Mouse (Mus musculus) monocyte, adult 5-6 weeks (primary cell): ENCODE measurements around the gene Cntrob. TPM values are rescaled to one million over a fixed set of nuclear protein-coding genes. Genes with fewer than 3 reads are reported as not detected.
A peak's percentile ranks its signal among the peaks of the same experiment; 100 is the strongest.

ENCODE experiments used
- ATAC-seq: fragments of 153-309, 156-312 bp; replicated peaks from 2 replicates; pipeline ENCODE4 v1.8.0; 2017; ENCODE audit warnings: mild to moderate bottlenecking; ENCODE audit not compliant: low TSS enrichment, insufficient number of reproducible peaks, severe bottlenecking, poor library complexity, low FRiP score
- total RNA-seq: library from RNA; stranded (forward); fragments of 200-1000, 200-491, 200-594 nt; gene quantifications from 3 replicates; pipeline ENCODE4 v1.2.3, GENCODE M21; 2017

The Cntrob gene
- total RNA-seq, 1 experiment from 2014 or later, result 5.8 TPM

- no peak for ATAC-seq
Measured at GRCm38 (mm10) chr11:69357690-69358089, 34.1 kb upstream of the Cntrob start.

- no peak for ATAC-seq
Measured at GRCm38 (mm10) chr11:69356544-69356943, 33.0 kb upstream of the Cntrob start.

- no peak for ATAC-seq
Measured at GRCm38 (mm10) chr11:69346441-69346840, 22.9 kb upstream of the Cntrob start.

- peak; percentile 34 for ATAC-seq
Measured at GRCm38 (mm10) chr11:69340161-69341131, 16.9 kb upstream of the Cntrob start, which contains the start of gene Rnf227. Gene Rnf227, plus strand, starts transcription at chr11:69340461.

GRCm38 (mm10) chr11:69334796-69335195 lies 11.2 kb upstream of the Cntrob start:
- ATAC-seq, result no peak

- no peak for ATAC-seq
Measured at GRCm38 (mm10) chr11:69333922-69334321, 10.3 kb upstream of the Cntrob start.

- no peak for ATAC-seq
Measured at GRCm38 (mm10) chr11:69332713-69333253, 9.2 kb upstream of the Cntrob start.

GRCm38 (mm10) chr11:69331929-69332405 lies 8.4 kb upstream of the Cntrob start:
- ATAC-seq, result peak; percentile 72

GRCm38 (mm10) chr11:69331152-69331551 lies 7.6 kb upstream of the Cntrob start:
- no peak for ATAC-seq

- ATAC-seq, result no peak
Measured at GRCm38 (mm10) chr11:69328517-69328916, 4.9 kb upstream of the Cntrob start.

- ATAC-seq, result no peak
Measured at GRCm38 (mm10) chr11:69327648-69328047, 4.1 kb upstream of the Cntrob start.

- ATAC-seq, result no peak
Measured at GRCm38 (mm10) chr11:69327157-69327442, 3.5 kb upstream of the Cntrob start.

- no peak for ATAC-seq
Measured at GRCm38 (mm10) chr11:69326408-69327156, 3.0 kb upstream of the Cntrob start.

- ATAC-seq, result peak; percentile 80
Measured at GRCm38 (mm10) chr11:69325628-69326407, 2.2 kb upstream of the Cntrob start, which contains the start of gene Kcnab3. Gene Kcnab3, plus strand, starts transcription at chr11:69326258.

GRCm38 (mm10) chr11:69324749-69325148 lies 1.2 kb upstream of the Cntrob start:
- no peak for ATAC-seq

- ATAC-seq, result no peak
Measured at GRCm38 (mm10) chr11:69322693-69323471, 693 bp downstream of the Cntrob start.

GRCm38 (mm10) chr11:69322010-69322409 lies 1.6 kb downstream of the Cntrob start:
- ATAC-seq, result no peak

GRCm38 (mm10) chr11:69321580-69321979 lies 2.0 kb downstream of the Cntrob start:
- no peak for ATAC-seq
